Mouse (Mus musculus): Measurements from ENCODE around the gene Ptn.

DNA sequence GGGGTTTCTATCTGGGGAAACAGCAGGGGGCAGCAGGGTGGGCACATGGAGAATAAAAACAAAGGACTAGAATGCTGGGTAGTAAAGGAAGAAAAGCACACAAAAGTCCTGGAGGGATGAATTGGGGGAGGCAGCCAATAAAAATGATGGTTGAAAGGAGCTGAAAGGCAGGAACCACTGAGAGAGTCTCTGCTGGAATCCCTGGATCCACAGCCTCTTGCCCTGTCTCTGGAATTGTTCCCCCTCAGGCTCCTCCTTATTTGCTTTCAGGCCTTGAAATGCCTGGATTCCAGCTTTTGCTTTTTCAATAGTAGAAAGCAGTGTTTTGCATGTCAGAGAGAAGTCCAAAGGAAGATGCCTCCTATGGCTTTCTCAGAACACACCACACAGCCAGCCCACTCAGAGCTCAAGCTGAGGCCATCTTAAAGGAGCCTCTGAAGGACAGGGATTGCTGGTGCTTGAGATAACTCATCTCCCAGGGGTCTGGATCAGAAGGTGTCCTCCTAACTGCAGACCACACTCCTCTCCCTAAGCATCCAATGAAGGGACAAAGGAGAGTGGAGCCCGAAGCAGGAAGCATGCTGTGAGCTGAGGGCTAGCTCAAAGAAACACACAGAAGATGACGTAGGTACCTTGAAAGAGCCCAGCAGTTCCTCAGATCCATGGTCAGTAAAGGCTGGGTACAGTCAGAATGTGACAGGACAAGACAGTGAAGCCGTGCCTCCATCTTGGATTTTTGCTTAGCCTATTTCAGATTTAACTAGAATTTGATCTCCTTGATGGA, 48.4 kb upstream of the Ptn start:
- TF ChIP-seq CTCF (IDR thresholded peaks at IDR 0.05; ENCODE audit: extremely low read depth, insufficient read depth, insufficient read length, insufficient replicate concordance) (no peak), POLR2A (IDR thresholded peaks at IDR 0.05; ENCODE audit: low read depth, low read length) (no peak)

Measured in spleen, adult 2 months (tissue).